In genomic region chr9:121392427-121392826, GRCm38 (mm10) we compare ENCODE assay signal across 9 mouse cellular contexts.
DNase-seq lines count a peak whose midpoint lies in the region; ATAC-seq lines count a peak whose summit lies in the region.
"Had no signal": no experiment of that assay in that cellular context is flagged by ENCODE, and none has a peak within 500 bp of the region (broad histone marks: within the 10 kb centered on the region; RNA-seq: fewer than 3 reads in every experiment).

No protein-coding gene starts in this region.

- no peak overlapping the region for H3K4me2 ChIP-seq in hindbrain, embryonic 14.5 days (replicated peaks)
- H3K4me2 ChIP-seq: neural tube, embryonic 12.5 days had no signal

- no peaks in the 10 kb centered on the region for H3K27me3 ChIP-seq in hindbrain, embryonic 14.5 days (ENCODE audit: control insufficient read depth, insufficient read depth, low read length)
- H3K27me3 ChIP-seq: neural tube, embryonic 12.5 days had no signal

- no peak overlapping the region for H3K9ac ChIP-seq in hindbrain, embryonic 14.5 days
- H3K9ac ChIP-seq: neural tube, embryonic 12.5 days had no signal

- no peak for ATAC-seq in hindbrain, embryonic 14.5 days (ENCODE audit: low FRiP score)
- peak; percentile 68 for ATAC-seq in megakaryocyte-erythroid progenitor cell, adult 5-6 weeks (replicated peaks; ENCODE audit: low FRiP score, low TSS enrichment, poor library complexity, severe bottlenecking)

- intact Hi-C loops in left cerebral cortex, postnatal 14 days (cut with DNase I), result loop anchor here (2.0 kb wide), 1 partner anchor 54 kb away; no protein-coding TSS in a partner anchor

- H3K27ac ChIP-seq in hindbrain, embryonic 14.5 days, result no peak overlapping the region
- H3K27ac ChIP-seq: neural tube, embryonic 12.5 days had no signal

- H3K4me1 ChIP-seq in hindbrain, embryonic 14.5 days (replicated peaks; ENCODE audit: control insufficient read depth, insufficient read depth, low read length), result peaks cover 9% of the 10 kb centered on the region; the same call in 1 of the 2 replicates

- WGBS in hindbrain, embryonic 14.5 days, result 46% methylated on average over 5 of the region's 5 CpGs

- DNase-seq in thymus, postnatal 0 days (ENCODE audit: low spot score), result peak; percentile 44
- DNase-seq in thymus, postnatal 36 days, result no peak
- peak; percentile 77 for DNase-seq in adrenal gland, adult 2 months
- peak; percentile 84 for DNase-seq in embryo, embryonic 10.5 days (ENCODE audit: low spot score)
- DNase-seq in hindbrain, embryonic 14.5 days (ENCODE audit: low spot score), result peak; percentile 80
- peak; percentile 89 to 91 for DNase-seq in left cerebral cortex, postnatal 14 days (ENCODE audit: low spot score in 2 of 2)
- DNase-seq in ovary, adult 18-20 months (ENCODE audit: low spot score), result no peak

- no peaks in the 10 kb centered on the region for H3K9me3 ChIP-seq in hindbrain, embryonic 14.5 days (ENCODE audit: control insufficient read depth, low read length)
- H3K9me3 ChIP-seq: neural tube, embryonic 12.5 days had no signal

- H3K36me3 ChIP-seq in hindbrain, embryonic 14.5 days (replicated peaks; ENCODE audit: control insufficient read depth, insufficient read depth), result peaks cover 7% of the 10 kb centered on the region; the same call in 1 of the 2 replicates

- H3K4me3 ChIP-seq in hindbrain, embryonic 14.5 days (replicated peaks; ENCODE audit: low read length), result no peak overlapping the region
- H3K4me3 ChIP-seq: neural tube, embryonic 12.5 days had no signal

Comparison
In these comparisons a context has a peak if more than half of its experiments do, and no peak if none do; other contexts are left out.
1. DNase-seq: peak in thymus, postnatal 0 days (single experiment), adrenal gland, adult 2 months (single experiment), embryo, embryonic 10.5 days (single experiment), hindbrain, embryonic 14.5 days (single experiment) and left cerebral cortex, postnatal 14 days (2 of 2); none in thymus, postnatal 36 days (0 of 2) and ovary, adult 18-20 months (single experiment).